Mouse (Mus musculus) thymus, adult 2 months (tissue): Measurements from ENCODE around the gene Gcsh.

Experiments used
- CTCF ChIP-seq: fragments of 200-500 bp; IDR thresholded peaks from 2 replicates; pipeline ENCODE4 v1.5.1; 2012; ENCODE audit warnings: mild to moderate bottlenecking, control low read depth, low read length, moderate library complexity, borderline replicate concordance; ENCODE audit not compliant: control insufficient read depth, poor library complexity, insufficient read depth; ENCODE audit errors: extremely low read depth
- POLR2A ChIP-seq: fragments of 200-500 bp; IDR thresholded peaks from 2 replicates; pipeline ENCODE4 v1.6.1; 2012; ENCODE audit warnings: mild to moderate bottlenecking, low read length, control low read depth, moderate library complexity; ENCODE audit not compliant: control insufficient read depth, poor library complexity, insufficient read depth; ENCODE audit errors: extremely low read depth

GRCm38 (mm10) chr8:116994016-116994716, 829 bp upstream of the Gcsh start:
- no peak for TF ChIP-seq CTCF
- TF ChIP-seq POLR2A: no peak
